Comparison of ENCODE assay signal across 9 mouse cellular contexts in the genomic region with DNA sequence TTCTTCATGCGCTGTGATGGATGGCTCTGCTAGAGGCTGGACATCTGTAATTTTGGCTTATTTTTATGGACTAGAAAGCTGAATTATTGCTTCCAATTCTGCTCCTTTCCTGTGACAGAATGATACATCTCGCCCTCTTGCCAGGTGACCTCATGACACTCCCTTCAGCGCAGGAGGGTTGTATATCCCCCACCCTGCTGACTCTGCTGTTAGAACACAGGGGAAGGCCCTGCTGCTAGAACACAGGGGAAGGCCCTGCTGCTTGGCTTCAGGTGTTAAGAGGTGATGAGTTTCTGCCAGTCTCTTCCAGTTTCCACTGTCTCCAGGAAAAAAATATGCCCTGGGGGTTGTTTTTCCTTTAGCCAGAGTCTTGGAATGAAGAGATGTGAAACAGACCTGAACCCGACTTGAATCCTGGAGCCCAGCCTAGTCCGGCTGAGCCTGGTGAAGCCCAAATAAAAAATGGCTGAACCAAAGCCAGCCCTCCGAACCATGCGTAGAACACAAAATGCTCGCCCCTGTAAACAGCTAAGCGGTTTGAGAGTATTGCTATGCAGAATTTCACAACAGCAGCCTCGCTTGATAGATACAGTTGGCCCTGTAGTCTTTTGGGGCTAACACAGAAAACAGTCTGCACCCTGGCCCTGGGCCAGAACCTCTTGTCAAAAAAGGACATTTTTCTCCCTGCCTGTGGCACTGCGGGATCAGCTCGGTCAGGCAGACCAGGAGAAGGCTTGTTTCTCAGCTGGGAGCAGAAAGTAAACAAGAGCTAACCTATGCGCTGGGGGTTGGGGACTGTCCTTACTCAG. TPM values are rescaled to one million over a fixed set of nuclear protein-coding genes. Genes with fewer than 3 reads are reported as not detected.
DNase-seq lines count a peak whose midpoint lies in the region; ATAC-seq and TF ChIP-seq lines count a peak whose summit lies in the region.
"Had no signal": no experiment of that assay in that cellular context is flagged by ENCODE, and none has a peak within 500 bp of the region (broad histone marks: within the 10 kb centered on the region; RNA-seq: fewer than 3 reads in every experiment).

No protein-coding gene starts in this region.

- no peak for TF ChIP-seq CTCF in left cerebral cortex, adult 2 months (IDR thresholded peaks at IDR 0.05)

- H3K9me3 ChIP-seq in neural tube, embryonic 13.5 days = no peaks in the 10 kb centered on the region
- H3K9me3 ChIP-seq: G1E had no signal

- peaks cover 93% of the 10 kb centered on the region for H3K36me3 ChIP-seq in neural tube, embryonic 13.5 days

- WGBS in neural tube, embryonic 13.5 days = 63% methylated on average over 13 of the region's 13 CpGs

- no peak overlapping the region for H3K4me2 ChIP-seq in neural tube, embryonic 13.5 days

- peaks cover 22% of the 10 kb centered on the region for H3K4me1 ChIP-seq in neural tube, embryonic 13.5 days (replicated peaks)

- H3K27me3 ChIP-seq in neural tube, embryonic 13.5 days = no peaks in the 10 kb centered on the region

- no peak overlapping the region for H3K9ac ChIP-seq in neural tube, embryonic 13.5 days

- DNase-seq in left cerebral cortex, postnatal 4 days = peak; percentile 74
- no peak for DNase-seq in left cerebral cortex, adult 2 months (ENCODE audit: extremely low spot score in 1 of 2, low spot score in 2 of 2)
- DNase-seq in cerebellum, adult 11-12 months = peak; percentile 92
- DNase-seq in heart, postnatal 36 days = peak; percentile 54 to 58
- DNase-seq in layer of hippocampus, postnatal 36 days = peak; percentile 35 to 48
- DNase-seq in frontal cortex, adult 2 months (ENCODE audit: extremely low spot score in 1 of 2, low spot score in 1 of 2) = no peak

- intact Hi-C loops in left cerebral cortex, postnatal 4 days (cut with DNase I) = no loop called here
- intact Hi-C loops in left cerebral cortex, adult 2 months (cut with DNase I) = no loop called here
- intact Hi-C loops in heart, postnatal 36 days (cut with DNase I) = no loop called here

- H3K4me3 ChIP-seq in left cerebral cortex, adult 2 months = no peak overlapping the region
- H3K4me3 ChIP-seq in neural tube, embryonic 13.5 days = no peak overlapping the region

- H3K27ac ChIP-seq in left cerebral cortex, adult 2 months = no peak overlapping the region; the same call in 1 of the 2 replicates
- peak overlapping the region; percentile 79 for H3K27ac ChIP-seq in neural tube, embryonic 13.5 days (replicated peaks)

- ATAC-seq in neural tube, embryonic 13.5 days (ENCODE audit: low read depth) = peak; percentile 83
- ATAC-seq in granulocyte monocyte progenitor cell, adult 5-6 weeks (replicated peaks; ENCODE audit: poor library complexity, severe bottlenecking) = no peak

RNA-seq across cellular contexts. Expression of gene Setd7, which starts 29.0 kb away (rescaled TPM):
- 10 to 100 TPM; 38.2 to 41.1 TPM for total RNA-seq in left cerebral cortex, postnatal 4 days (2021)
- 100 to 1,000 TPM; 133 to 143 TPM for total RNA-seq in left cerebral cortex, adult 2 months (2021)
- total RNA-seq in heart, postnatal 36 days (2021) = 10 to 100 TPM; 57.2 to 62.0 TPM
- total RNA-seq in layer of hippocampus, postnatal 36 days (2021) = 100 to 1,000 TPM; 159 to 165 TPM
- 3.4 and 4.1 TPM in 2 replicates for polyA plus RNA-seq in neural tube, embryonic 13.5 days (2015; fragmentation: Nextera tagmentation; extraction: Ambion mirVana)
- polyA plus RNA-seq in frontal cortex, adult 2 months (2012; rRNA removed) = 62.2 and 69.3 TPM in 2 replicates
- total RNA-seq in granulocyte monocyte progenitor cell, adult 5-6 weeks (2014; fragmentation: Nextera tagmentation) = 37.3 and 41.6 TPM in 2 replicates
- 26.5 and 29.9 TPM in 2 replicates for total RNA-seq in granulocyte monocyte progenitor cell, adult 5-6 weeks (2017)

RNA-seq across cellular contexts. Expression of gene Rab33b, which starts 48.0 kb away (rescaled TPM):
- total RNA-seq in left cerebral cortex, postnatal 4 days (2021) = 10 to 100 TPM; 33.3 to 34.3 TPM
- 10 to 100 TPM; 19.2 to 20.8 TPM for total RNA-seq in left cerebral cortex, adult 2 months (2021)
- 10 to 100 TPM; 10.8 to 11.5 TPM for total RNA-seq in heart, postnatal 36 days (2021)
- 10 to 100 TPM; 23.0 to 25.0 TPM for total RNA-seq in layer of hippocampus, postnatal 36 days (2021)
- polyA plus RNA-seq in neural tube, embryonic 13.5 days (2015; fragmentation: Nextera tagmentation; extraction: Ambion mirVana) = 22.7 and 27.2 TPM in 2 replicates
- polyA plus RNA-seq in frontal cortex, adult 2 months (2012; rRNA removed) = 24.2 and 25.7 TPM in 2 replicates
- total RNA-seq in granulocyte monocyte progenitor cell, adult 5-6 weeks (2014; fragmentation: Nextera tagmentation) = 6.4 and 7.8 TPM in 2 replicates
- total RNA-seq in granulocyte monocyte progenitor cell, adult 5-6 weeks (2017) = 8.9 and 13.7 TPM in 2 replicates

Comparison
In these comparisons a context has a peak if more than half of its experiments do, and no peak if none do; other contexts are left out.
1. DNase-seq: peak in left cerebral cortex, postnatal 4 days (single experiment), cerebellum, adult 11-12 months (single experiment), heart, postnatal 36 days (2 of 2) and layer of hippocampus, postnatal 36 days (2 of 2); none in left cerebral cortex, adult 2 months (0 of 2) and frontal cortex, adult 2 months (0 of 2).